19 mouse cellular contexts compared by ENCODE assay signal in genomic region chr1:163893294-163893693, GRCm38 (mm10). TPM values are rescaled to one million over a fixed set of nuclear protein-coding genes. Genes with fewer than 3 reads are reported as not detected.
DNase-seq lines count a peak whose midpoint lies in the region; ATAC-seq and TF ChIP-seq lines count a peak whose summit lies in the region.
"Had no signal": no experiment of that assay in that cellular context is flagged by ENCODE, and none has a peak within 500 bp of the region (broad histone marks: within the 10 kb centered on the region; RNA-seq: fewer than 3 reads in every experiment).

No protein-coding gene starts in this region.

- no peaks in the 10 kb centered on the region for H3K9me3 ChIP-seq in midbrain, embryonic 16.5 days (replicated peaks; ENCODE audit: control insufficient read depth, low read length, poor library complexity, severe bottlenecking)
- H3K9me3 ChIP-seq in midbrain, embryonic 10.5 days (replicated peaks): no peaks in the 10 kb centered on the region
- H3K9me3 ChIP-seq in embryonic facial prominence, embryonic 14.5 days (ENCODE audit: control insufficient read depth, low read length): no peaks in the 10 kb centered on the region
- H3K9me3 ChIP-seq: forebrain, embryonic 13.5 days; forebrain, embryonic 15.5 days had no signal

- 0 out of 2 replicates have a peak, but pooled peaks cover 3% of the 10 kb centered on the region for H3K36me3 ChIP-seq in midbrain, embryonic 16.5 days (ENCODE audit: control insufficient read depth, insufficient read depth, low read length)
- no peaks in the 10 kb centered on the region for H3K36me3 ChIP-seq in midbrain, embryonic 10.5 days
- 0 out of 2 replicates have a peak, but pooled peaks cover 8% of the 10 kb centered on the region for H3K36me3 ChIP-seq in embryonic facial prominence, embryonic 14.5 days (ENCODE audit: control insufficient read depth, insufficient read depth, low read length)
- H3K36me3 ChIP-seq: forebrain, embryonic 15.5 days had no signal

- WGBS in midbrain, embryonic 16.5 days: 72% methylated on average over 5 of the region's 5 CpGs
- WGBS in midbrain, embryonic 10.5 days: 93% methylated on average over 5 of the region's 5 CpGs
- 73% methylated on average over 5 of the region's 5 CpGs for WGBS in embryonic facial prominence, embryonic 14.5 days

- TF ChIP-seq POLR2A in embryonic fibroblast, embryonic 13.5 days (IDR thresholded peaks at IDR 0.05; ENCODE audit: low read depth, low read length): no peak

- H3K9ac ChIP-seq in midbrain, embryonic 16.5 days (ENCODE audit: low read depth, low read length): no peak overlapping the region
- H3K9ac ChIP-seq in embryonic facial prominence, embryonic 14.5 days (ENCODE audit: low read depth, low read length): no peak overlapping the region
- H3K9ac ChIP-seq: forebrain, embryonic 13.5 days; forebrain, embryonic 15.5 days; forebrain, postnatal 0 days had no signal

- ATAC-seq in midbrain, embryonic 16.5 days: peak; percentile 67; the same call in 1 of the 2 replicates
- no peak for ATAC-seq in embryonic facial prominence, embryonic 14.5 days (ENCODE audit: low read depth)
- ATAC-seq in erythroblast, adult 5-6 weeks (replicated peaks; ENCODE audit: low FRiP score, poor library complexity, severe bottlenecking): no peak
- ATAC-seq: forebrain, embryonic 13.5 days; forebrain, embryonic 15.5 days; forebrain, postnatal 0 days had no signal

- no peaks in the 10 kb centered on the region for H3K27me3 ChIP-seq in midbrain, embryonic 16.5 days (ENCODE audit: control insufficient read depth, insufficient read depth, low read depth, low read length)
- H3K27me3 ChIP-seq in midbrain, embryonic 10.5 days (ENCODE audit: low read depth, poor library complexity, severe bottlenecking): no peaks in the 10 kb centered on the region
- H3K27me3 ChIP-seq in embryonic facial prominence, embryonic 14.5 days (replicated peaks; ENCODE audit: control insufficient read depth, insufficient read depth, low read length): no peaks in the 10 kb centered on the region
- H3K27me3 ChIP-seq: forebrain, embryonic 13.5 days; forebrain, embryonic 15.5 days had no signal

- no peak overlapping the region for H3K4me2 ChIP-seq in midbrain, embryonic 16.5 days (ENCODE audit: low read length)
- H3K4me2 ChIP-seq in embryonic facial prominence, embryonic 14.5 days (ENCODE audit: low read depth, low read length): peak overlapping the region; percentile 1; the same call in 1 of the 2 replicates
- H3K4me2 ChIP-seq: forebrain, embryonic 13.5 days; forebrain, embryonic 15.5 days had no signal

- no peak for TF ChIP-seq CTCF in gastrocnemius, adult 2 months (IDR thresholded peaks at IDR 0.05)
- no peak for TF ChIP-seq CTCF in embryonic fibroblast, embryonic 13.5 days (IDR thresholded peaks at IDR 0.05; ENCODE audit: borderline replicate concordance, insufficient read depth, low read length)

- no peaks in the 10 kb centered on the region for H3K4me1 ChIP-seq in midbrain, embryonic 16.5 days (ENCODE audit: control insufficient read depth, insufficient read depth, low read length)
- no peaks in the 10 kb centered on the region for H3K4me1 ChIP-seq in midbrain, embryonic 10.5 days
- peaks cover 20% of the 10 kb centered on the region for H3K4me1 ChIP-seq in embryonic facial prominence, embryonic 14.5 days (ENCODE audit: control insufficient read depth, insufficient read depth, low read length)
- H3K4me1 ChIP-seq in embryonic fibroblast, embryonic 13.5 days (ENCODE audit: control insufficient read depth, insufficient read depth, low read length): no peaks in the 10 kb centered on the region
- H3K4me1 ChIP-seq: forebrain, embryonic 13.5 days; forebrain, embryonic 15.5 days had no signal

- H3K27ac ChIP-seq in gastrocnemius, adult 2 months: peak overlapping the region; percentile 50
- no peak overlapping the region for H3K27ac ChIP-seq in midbrain, embryonic 16.5 days (ENCODE audit: low read length)
- no peak overlapping the region for H3K27ac ChIP-seq in midbrain, embryonic 10.5 days (replicated peaks)
- H3K27ac ChIP-seq in embryonic facial prominence, embryonic 14.5 days (replicated peaks; ENCODE audit: low read depth, low read length): 0 out of 2 replicates have a peak overlapping the region, but pooled peaks have one; percentile 48
- H3K27ac ChIP-seq in embryonic fibroblast, embryonic 13.5 days (ENCODE audit: insufficient read depth, low read length): 0 out of 2 replicates have a peak overlapping the region, but pooled peaks have one; percentile 12
- H3K27ac ChIP-seq: forebrain, embryonic 13.5 days; forebrain, embryonic 15.5 days had no signal

- DNase-seq in gastrocnemius, adult 2 months: no peak
- DNase-seq in gastrocnemius, postnatal 4 days (ENCODE audit: low spot score in 2 of 2): no peak
- no peak for DNase-seq in midbrain, embryonic 10.5 days (ENCODE audit: low spot score)
- no peak for DNase-seq in embryonic facial prominence, embryonic 14.5 days (ENCODE audit: low spot score)
- DNase-seq in kidney, postnatal 36 days: no peak
- DNase-seq: adrenal gland, adult 2 months; adrenal gland, postnatal 10 days; adrenal gland, postnatal 25 days; cerebellum, adult 11-12 months; cerebellum, adult 2 months; cerebellum, adult 9-10 months; cerebellum, postnatal 10 days; cerebellum, postnatal 25 days; forebrain, postnatal 0 days had no signal

- intact Hi-C loops in gastrocnemius, adult 2 months (cut with DNase I): no loop called here

- H3K4me3 ChIP-seq in gastrocnemius, adult 2 months: no peak overlapping the region; the same call in 1 of the 2 replicates
- no peak overlapping the region for H3K4me3 ChIP-seq in midbrain, embryonic 16.5 days (ENCODE audit: low read depth, low read length)
- H3K4me3 ChIP-seq in midbrain, embryonic 10.5 days: no peak overlapping the region
- H3K4me3 ChIP-seq in embryonic facial prominence, embryonic 14.5 days (ENCODE audit: low read depth, low read length): no peak overlapping the region
- H3K4me3 ChIP-seq in embryonic fibroblast, embryonic 13.5 days (ENCODE audit: insufficient read depth, low read length): no peak overlapping the region
- H3K4me3 ChIP-seq: forebrain, embryonic 13.5 days; forebrain, embryonic 15.5 days had no signal

RNA-seq across cellular contexts. Expression of gene Scyl3, which starts 35.6 kb away (rescaled TPM):
- 1 to 10 TPM; 4.3 to 5.9 TPM for total RNA-seq in gastrocnemius, adult 2 months (2021)
- 10 to 100 TPM in 1 of 2 experiments, 1 to 10 TPM in 1; 7.7 to 11.3 TPM for total RNA-seq in gastrocnemius, postnatal 4 days (2021)
- 13.0 and 16.7 TPM in 2 replicates for polyA plus RNA-seq in midbrain, embryonic 16.5 days (2015; fragmentation: Nextera tagmentation; extraction: Ambion mirVana)
- polyA plus RNA-seq in midbrain, embryonic 10.5 days (2016; fragmentation: Nextera tagmentation; extraction: Ambion mirVana): 17.3 and 17.4 TPM in 2 replicates
- 15.6 and 15.9 TPM in 2 replicates for polyA plus RNA-seq in embryonic facial prominence, embryonic 14.5 days (2014; fragmentation: Nextera tagmentation; extraction: Ambion mirVana)
- 21.7 TPM in 2 replicates for polyA plus RNA-seq in embryonic fibroblast, embryonic 13.5 days (2011; ENCODE audit: insufficient read length, low read depth, missing spikeins)
- total RNA-seq in erythroblast, adult 5-6 weeks (2015; ENCODE audit: low replicate concordance): 10.9 and 25.9 TPM in 2 replicates
- total RNA-seq in erythroblast, adult 5-6 weeks (2017; ENCODE audit: low replicate concordance): 6.4 and 6.5 TPM in 2 replicates

Comparison
In these comparisons a context has a peak if more than half of its experiments do, and no peak if none do; other contexts are left out.
1. H3K27ac ChIP-seq: peak in gastrocnemius, adult 2 months (single experiment), embryonic facial prominence, embryonic 14.5 days (single experiment) and embryonic fibroblast, embryonic 13.5 days (single experiment); none in midbrain, embryonic 16.5 days (single experiment) and midbrain, embryonic 10.5 days (single experiment).